Mouse (Mus musculus) forebrain, embryonic 11.5 days (tissue): Measurements from ENCODE around the gene Gli2. TPM values are rescaled to one million over a fixed set of nuclear protein-coding genes. Genes with fewer than 3 reads are reported as not detected.

Experiments
- ATAC-seq: fragments of 200-750 bp; cut with Nextera tagmentation; replicated peaks from 2 replicates; pipeline ENCODE4 v1.8.0; 2017; ENCODE audit warnings: moderate TSS enrichment; ENCODE audit not compliant: low FRiP score
- DNase-seq: peaks from one replicate; pipeline ENCODE4 v3.0.0-alpha.2; 2017; ENCODE audit warnings: low spot score
- H3K27ac ChIP-seq: fragments of 300-500 bp; sonication (generic); 2 replicates; pipeline ENCODE4 v1.5.1; 2014; ENCODE audit warnings: low read depth, low read length
- H3K27me3 ChIP-seq: fragments of 300-500 bp; sonication (generic); 2 replicates; pipeline ENCODE4 v1.6.1; 2014; ENCODE audit warnings: mild to moderate bottlenecking, low read length, mixed read lengths; ENCODE audit not compliant: control insufficient read depth, insufficient read depth
- H3K36me3 ChIP-seq: fragments of 300-500 bp; sonication (generic); 2 replicates; pipeline ENCODE4 v1.6.1; 2014; ENCODE audit warnings: mild to moderate bottlenecking, low read length, moderate library complexity, mixed read lengths; ENCODE audit not compliant: control insufficient read depth, insufficient read depth
- H3K4me1 ChIP-seq: fragments of 300-500 bp; sonication (generic); replicated peaks from 2 replicates; pipeline ENCODE4 v1.6.1; 2014; ENCODE audit warnings: low read length, mixed read lengths; ENCODE audit not compliant: control insufficient read depth, insufficient read depth
- H3K4me2 ChIP-seq: fragments of 300-500 bp; sonication (generic); 2 replicates; pipeline ENCODE4 v1.6.1; 2014; ENCODE audit warnings: low read depth, mild to moderate bottlenecking, low read length, moderate library complexity, mixed read lengths; ENCODE audit not compliant: severe bottlenecking
- H3K4me3 ChIP-seq: fragments of 300-500 bp; sonication (generic); 2 replicates; pipeline ENCODE4 v1.5.1; 2014; ENCODE audit warnings: low read depth, low read length
- H3K9ac ChIP-seq: fragments of 300-500 bp; sonication (generic); 2 replicates; pipeline ENCODE4 v1.6.1; 2014; ENCODE audit warnings: low read length
- H3K9me3 ChIP-seq: fragments of 300-500 bp; sonication (generic); 2 replicates; pipeline ENCODE4 v1.6.1; 2016; ENCODE audit warnings: low read length, mixed read lengths; ENCODE audit not compliant: control insufficient read depth
- WGBS: fragments of 180-500 bp; shearing (Covaris S2); extraction: QIAGEN DNeasy Blood & Tissue Kit; methylation state at CpG from one replicate; pipeline ENCODE4 v1.1.7; 2014; 5-methylcytosine and 5-hydroxymethylcytosine counted together
- polyA plus RNA-seq: library from polyadenylated mRNA; unstranded; fragments of >200 nt; fragmentation: Nextera tagmentation; extraction: Ambion mirVana; gene quantifications from 2 replicates; pipeline ENCODE4 v1.2.1, GENCODE M21; 2014

The Gli2 gene
- polyA plus RNA-seq, 1 experiment from 2014 or later: 16.3 TPM

DNA sequence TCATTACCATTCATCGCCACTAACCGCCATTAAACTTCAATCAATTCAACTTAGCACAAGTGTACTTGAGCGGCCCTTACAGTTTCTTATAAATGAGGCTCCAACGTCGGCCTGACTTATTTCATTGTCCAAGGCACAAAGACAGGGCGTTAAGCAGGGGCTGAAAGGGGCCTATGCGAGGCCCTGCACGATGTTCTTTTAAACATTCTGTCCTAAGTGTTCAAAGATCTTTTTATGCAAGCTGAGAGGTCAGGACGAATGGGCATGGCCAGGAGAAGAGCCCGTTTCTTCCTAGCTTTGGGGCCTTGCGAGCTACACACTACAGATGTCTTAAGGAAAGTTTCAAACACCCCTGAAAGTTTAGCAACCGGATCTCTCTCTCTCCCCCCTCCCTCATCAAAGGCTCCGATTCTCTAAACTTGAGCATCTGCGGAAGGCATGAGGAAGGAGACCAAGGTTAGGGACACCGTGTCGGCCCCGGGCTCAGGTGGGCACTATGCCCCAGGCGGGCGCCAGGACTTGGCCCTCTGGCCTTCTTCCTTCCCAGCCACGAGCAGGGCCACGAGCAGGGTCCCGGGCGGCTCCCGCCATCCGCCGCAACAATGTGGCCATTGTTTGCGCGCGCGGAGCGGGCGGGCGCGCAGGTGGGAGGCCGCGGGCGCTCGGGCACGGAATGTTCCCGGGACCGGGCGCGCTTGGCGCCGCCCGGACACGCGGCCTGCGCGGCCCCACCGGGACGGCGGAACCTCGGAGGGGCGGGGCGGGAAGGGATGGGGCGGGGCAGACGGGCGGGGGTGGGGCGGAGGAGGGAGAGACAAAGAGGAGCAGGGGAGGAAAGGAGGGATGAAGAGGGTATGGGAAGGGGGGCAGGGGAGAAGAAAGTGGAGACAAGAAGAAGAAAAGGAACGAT lies 5.7 kb downstream of the Gli2 start:
- Histone ChIP-seq H3K9me3 (no peaks in the 10 kb centered on the region), H3K4me2 (peak overlapping the region; percentile 75), H3K27me3 (no peaks in the 10 kb centered on the region), H3K4me3 (peak overlapping the region; percentile 43), H3K36me3 (no peaks in the 10 kb centered on the region), H3K4me1 (peaks cover 25% of the 10 kb centered on the region), H3K9ac (peak overlapping the region; percentile 76), H3K27ac (peak overlapping the region; percentile 98)
- peak; percentile 65 for ATAC-seq
- DNase-seq: peak; percentile 83
- 2% methylated on average over 48 of the region's 61 CpGs for WGBS

DNA sequence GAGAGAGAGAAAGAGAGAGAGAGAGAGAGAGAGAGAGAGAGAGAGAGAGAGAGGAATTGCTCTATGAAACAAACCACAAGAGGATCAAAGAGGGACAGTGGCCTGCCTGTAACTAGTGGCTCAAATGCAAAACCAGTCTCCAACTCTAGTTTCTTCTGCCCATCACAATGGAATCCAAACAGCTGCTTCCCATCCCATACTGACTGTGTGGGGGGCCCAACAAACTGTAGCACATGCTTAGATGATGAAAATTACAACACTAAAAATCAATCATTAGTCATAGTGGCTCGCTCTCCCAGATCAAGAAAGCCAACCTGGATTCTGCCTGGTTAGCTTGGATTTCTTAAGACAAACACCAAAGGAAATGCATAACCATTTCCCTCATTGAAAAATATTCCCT lies 15.0 kb downstream of the Gli2 start:
- Histone ChIP-seq H3K4me1 (peaks cover 15% of the 10 kb centered on the region), H3K36me3 (no peaks in the 10 kb centered on the region; the same call in 1 of the 2 replicates), H3K9ac (no peak overlapping the region), H3K27me3 (no peaks in the 10 kb centered on the region), H3K27ac (no peak overlapping the region), H3K9me3 (no peaks in the 10 kb centered on the region), H3K4me3 (no peak overlapping the region), H3K4me2 (no peak overlapping the region)
- DNase-seq: no peak
- 87% methylated on average over 1 of the region's 1 CpGs for WGBS
- ATAC-seq: no peak

GRCm38 (mm10) chr1:119035931-119036330 lies 17.5 kb downstream of the Gli2 start:
- ATAC-seq (no peak), DNase-seq (no peak)
- Histone ChIP-seq H3K9me3 (no peaks in the 10 kb centered on the region), H3K4me3 (no peak overlapping the region), H3K4me1 (peaks cover 21% of the 10 kb centered on the region), H3K4me2 (no peak overlapping the region), H3K9ac (no peak overlapping the region), H3K27ac (no peak overlapping the region), H3K27me3 (no peaks in the 10 kb centered on the region), H3K36me3 (no peaks in the 10 kb centered on the region; the same call in 1 of the 2 replicates)
- WGBS: 57% methylated on average over 8 of the region's 8 CpGs

GRCm38 (mm10) chr1:119035301-119035700 lies 18.1 kb downstream of the Gli2 start:
- Histone ChIP-seq H3K4me1 (peaks cover 21% of the 10 kb centered on the region), H3K36me3 (no peaks in the 10 kb centered on the region; the same call in 1 of the 2 replicates), H3K27ac (no peak overlapping the region), H3K9ac (no peak overlapping the region), H3K4me2 (no peak overlapping the region), H3K27me3 (no peaks in the 10 kb centered on the region), H3K9me3 (no peaks in the 10 kb centered on the region), H3K4me3 (no peak overlapping the region)
- ATAC-seq (no peak), DNase-seq (no peak)
- WGBS: 62% methylated on average over 9 of the region's 9 CpGs

GRCm38 (mm10) chr1:119034163-119034705 lies 19.2 kb downstream of the Gli2 start:
- Histone ChIP-seq H3K9ac (peak overlapping the region; percentile 37), H3K9me3 (no peaks in the 10 kb centered on the region), H3K27me3 (no peaks in the 10 kb centered on the region), H3K36me3 (no peaks in the 10 kb centered on the region), H3K4me1 (peaks cover 21% of the 10 kb centered on the region), H3K27ac (peak overlapping the region; percentile 91), H3K4me3 (no peak overlapping the region), H3K4me2 (peak overlapping the region; percentile 3; the same call in 1 of the 2 replicates)
- ATAC-seq (0 out of 2 replicates have a peak, but pooled peaks have one; percentile 0), DNase-seq (no peak)
- WGBS: 34% methylated on average over 13 of the region's 13 CpGs

GRCm38 (mm10) chr1:119033450-119034162 lies 19.8 kb downstream of the Gli2 start:
- Histone ChIP-seq H3K36me3 (no peaks in the 10 kb centered on the region), H3K9me3 (no peaks in the 10 kb centered on the region), H3K4me1 (peaks cover 21% of the 10 kb centered on the region), H3K4me2 (peak overlapping the region; percentile 3), H3K27me3 (no peaks in the 10 kb centered on the region), H3K27ac (peak overlapping the region; percentile 91), H3K9ac (peak overlapping the region; percentile 37), H3K4me3 (no peak overlapping the region)
- 37% methylated on average over 3 of the region's 3 CpGs for WGBS
- peak; percentile 86 for DNase-seq
- ATAC-seq: peak; percentile 87

DNA sequence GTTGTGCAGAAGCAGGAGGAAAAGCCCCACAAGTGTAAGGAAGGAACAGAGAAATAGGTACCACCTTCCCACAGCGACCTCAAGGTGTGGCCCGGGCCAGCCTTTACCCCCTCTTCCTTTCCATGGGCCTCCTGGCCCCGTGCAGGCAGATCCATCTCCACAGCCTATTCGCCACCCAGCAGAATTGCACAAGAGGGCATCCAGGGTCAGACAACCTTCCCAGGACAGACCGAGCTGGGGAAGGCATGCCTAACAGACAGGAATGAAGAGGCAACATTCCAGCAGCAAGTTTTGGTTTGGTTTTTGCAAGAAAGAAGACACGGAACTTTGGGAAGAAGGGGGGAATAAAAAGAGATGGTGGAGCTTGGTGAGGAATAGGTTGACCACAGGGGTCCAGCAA lies 22.2 kb downstream of the Gli2 start:
- no peak overlapping the region for H3K4me2 ChIP-seq
- H3K27ac ChIP-seq: no peak overlapping the region
- WGBS: 86% methylated on average over 6 of the region's 6 CpGs
- H3K4me1 ChIP-seq: peaks cover 21% of the 10 kb centered on the region
- no peaks in the 10 kb centered on the region for H3K36me3 ChIP-seq
- H3K9ac ChIP-seq: no peak overlapping the region
- ATAC-seq (no peak), DNase-seq (no peak)
- no peak overlapping the region for H3K4me3 ChIP-seq
- H3K27me3 ChIP-seq: no peaks in the 10 kb centered on the region
- H3K9me3 ChIP-seq: no peaks in the 10 kb centered on the region

DNA sequence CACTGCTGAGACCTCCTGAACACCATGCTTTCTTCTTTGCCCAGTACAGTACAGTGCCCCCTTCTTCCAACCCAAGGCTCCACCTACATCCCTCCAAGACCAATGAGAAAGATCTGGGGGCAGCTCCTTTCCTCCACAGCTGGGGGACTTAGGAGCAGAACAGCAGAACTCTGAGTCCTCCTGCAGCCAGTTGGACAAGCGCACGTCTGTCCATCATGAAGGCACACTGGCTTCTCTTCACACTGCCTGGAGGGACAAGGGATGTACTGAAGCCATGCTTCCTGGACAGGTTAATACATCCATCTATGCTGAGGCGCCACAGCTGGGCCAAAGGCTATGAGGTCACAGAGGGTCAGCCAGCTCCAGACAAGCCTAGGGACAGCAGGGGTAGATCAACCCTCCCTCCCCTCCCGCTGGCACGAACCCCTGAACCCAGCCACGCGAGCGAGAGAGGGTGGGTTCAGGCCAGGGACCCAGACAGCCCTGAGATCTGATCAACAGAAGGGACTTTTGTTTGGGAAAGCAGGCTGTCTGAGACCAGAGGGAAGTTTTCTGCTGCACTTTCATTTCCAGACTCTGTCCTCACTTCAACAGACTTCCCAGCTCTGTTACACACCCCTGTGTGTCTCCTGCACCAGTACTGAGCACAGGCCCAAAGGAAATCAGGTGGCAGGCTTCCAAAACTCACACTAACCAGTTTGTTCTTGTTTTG lies 27.6 kb downstream of the Gli2 start:
- Histone ChIP-seq H3K9me3 (no peaks in the 10 kb centered on the region), H3K4me2 (no peak overlapping the region), H3K27me3 (no peaks in the 10 kb centered on the region), H3K9ac (no peak overlapping the region), H3K27ac (no peak overlapping the region), H3K36me3 (no peaks in the 10 kb centered on the region), H3K4me3 (no peak overlapping the region), H3K4me1 (0 out of 2 replicates have a peak, but pooled peaks cover 1% of the 10 kb centered on the region)
- ATAC-seq (no peak), DNase-seq (no peak)
- WGBS: 49% methylated on average over 8 of the region's 8 CpGs
